ENCODE assay signal across 26 mouse cellular contexts in genomic region chr7:55581034-55581926, GRCm38 (mm10).
DNase-seq lines count a peak whose midpoint lies in the region; ATAC-seq lines count a peak whose summit lies in the region.
"Had no signal": no experiment of that assay in that cellular context is flagged by ENCODE, and none has a peak within 500 bp of the region (broad histone marks: within the 10 kb centered on the region; RNA-seq: fewer than 3 reads in every experiment).

No protein-coding gene starts in this region.

- H3K36me3 ChIP-seq in forebrain, embryonic 15.5 days: no peaks in the 10 kb centered on the region
- H3K36me3 ChIP-seq in forebrain, embryonic 12.5 days (replicated peaks): no peaks in the 10 kb centered on the region
- no peaks in the 10 kb centered on the region for H3K36me3 ChIP-seq in midbrain, embryonic 11.5 days (ENCODE audit: control insufficient read depth, insufficient read depth, low read length)
- H3K36me3 ChIP-seq in midbrain, embryonic 10.5 days: no peaks in the 10 kb centered on the region
- no peaks in the 10 kb centered on the region for H3K36me3 ChIP-seq in midbrain, embryonic 12.5 days
- H3K36me3 ChIP-seq: heart, embryonic 13.5 days; limb, embryonic 12.5 days; stomach, embryonic 15.5 days had no signal

- H3K4me3 ChIP-seq in forebrain, embryonic 15.5 days: no peak overlapping the region
- no peak overlapping the region for H3K4me3 ChIP-seq in forebrain, embryonic 12.5 days (replicated peaks)
- no peak overlapping the region for H3K4me3 ChIP-seq in midbrain, embryonic 11.5 days (ENCODE audit: low read depth, low read length)
- H3K4me3 ChIP-seq in midbrain, embryonic 10.5 days: no peak overlapping the region
- H3K4me3 ChIP-seq in midbrain, embryonic 12.5 days: no peak overlapping the region
- H3K4me3 ChIP-seq: heart, embryonic 13.5 days; limb, embryonic 12.5 days; stomach, embryonic 15.5 days had no signal

- H3K9me3 ChIP-seq in forebrain, embryonic 15.5 days: no peaks in the 10 kb centered on the region
- no peaks in the 10 kb centered on the region for H3K9me3 ChIP-seq in forebrain, embryonic 12.5 days
- H3K9me3 ChIP-seq in midbrain, embryonic 11.5 days (ENCODE audit: control insufficient read depth, low read length): no peaks in the 10 kb centered on the region
- H3K9me3 ChIP-seq in midbrain, embryonic 10.5 days (replicated peaks): no peaks in the 10 kb centered on the region
- H3K9me3 ChIP-seq in midbrain, embryonic 12.5 days: no peaks in the 10 kb centered on the region
- H3K9me3 ChIP-seq: heart, embryonic 13.5 days; limb, embryonic 12.5 days; stomach, embryonic 15.5 days had no signal

- H3K4me1 ChIP-seq in forebrain, embryonic 15.5 days: 0 out of 2 replicates have a peak, but pooled peaks cover 3% of the 10 kb centered on the region
- H3K4me1 ChIP-seq in forebrain, embryonic 12.5 days: no peaks in the 10 kb centered on the region
- H3K4me1 ChIP-seq in midbrain, embryonic 11.5 days (ENCODE audit: control insufficient read depth, insufficient read depth, low read length): no peaks in the 10 kb centered on the region
- H3K4me1 ChIP-seq in midbrain, embryonic 10.5 days: no peaks in the 10 kb centered on the region
- no peaks in the 10 kb centered on the region for H3K4me1 ChIP-seq in midbrain, embryonic 12.5 days
- H3K4me1 ChIP-seq: heart, embryonic 13.5 days; limb, embryonic 12.5 days; stomach, embryonic 15.5 days had no signal

- peak; percentile 98 for ATAC-seq in forebrain, embryonic 15.5 days (replicated peaks)
- no peak for ATAC-seq in forebrain, embryonic 12.5 days (ENCODE audit: low FRiP score)
- peak; percentile 50; the same call in 1 of the 2 replicates for ATAC-seq in midbrain, embryonic 11.5 days (ENCODE audit: low FRiP score)
- peak; percentile 75 for ATAC-seq in midbrain, embryonic 12.5 days (ENCODE audit: low FRiP score, low read depth)
- no peak for ATAC-seq in inflammation-experienced regulatory T-cells, adult 6 months
- ATAC-seq: liver, postnatal 0 days; lung, postnatal 0 days had no signal

- no peak for DNase-seq in midbrain, embryonic 11.5 days (ENCODE audit: low spot score, missing footprints)
- no peak for DNase-seq in midbrain, embryonic 10.5 days (ENCODE audit: low spot score)
- peak; percentile 29 for DNase-seq in telencephalon, adult 2 months (ENCODE audit: low read depth, low spot score)
- no peak for DNase-seq in ovary, postnatal 10 days (ENCODE audit: low spot score)
- DNase-seq: cerebellum, adult 2 months; cerebellum, postnatal 36 days; embryo, embryonic 11 days; gastrocnemius, postnatal 25 days; heart, adult 18-20 months; heart, postnatal 14 days; kidney, adult 11 months; liver, postnatal 0 days; right cerebral cortex, adult 18-20 months; thymus, adult 18-20 months; thymus, postnatal 36 days had no signal

- H3K9ac ChIP-seq in forebrain, embryonic 15.5 days (replicated peaks): no peak overlapping the region
- no peak overlapping the region for H3K9ac ChIP-seq in forebrain, embryonic 12.5 days
- no peak overlapping the region for H3K9ac ChIP-seq in midbrain, embryonic 11.5 days (ENCODE audit: low read length)
- H3K9ac ChIP-seq in midbrain, embryonic 12.5 days (replicated peaks): no peak overlapping the region
- H3K9ac ChIP-seq: heart, embryonic 13.5 days; limb, embryonic 12.5 days; liver, postnatal 0 days; stomach, embryonic 15.5 days had no signal

- 81% methylated on average over 2 of the region's 2 CpGs for WGBS in forebrain, embryonic 15.5 days
- 90% methylated on average over 2 of the region's 2 CpGs for WGBS in forebrain, embryonic 12.5 days
- WGBS in midbrain, embryonic 11.5 days: 93% methylated on average over 2 of the region's 2 CpGs
- WGBS in midbrain, embryonic 10.5 days: 96% methylated on average over 2 of the region's 2 CpGs
- 96% methylated on average over 2 of the region's 2 CpGs for WGBS in midbrain, embryonic 12.5 days

- H3K27ac ChIP-seq in forebrain, embryonic 15.5 days (replicated peaks): peak overlapping the region; percentile 48
- H3K27ac ChIP-seq in forebrain, embryonic 12.5 days: no peak overlapping the region
- H3K27ac ChIP-seq in midbrain, embryonic 11.5 days (ENCODE audit: low read depth, low read length): no peak overlapping the region
- no peak overlapping the region for H3K27ac ChIP-seq in midbrain, embryonic 10.5 days (replicated peaks)
- H3K27ac ChIP-seq in midbrain, embryonic 12.5 days (replicated peaks): no peak overlapping the region
- H3K27ac ChIP-seq: heart, embryonic 13.5 days; kidney, postnatal 0 days; limb, embryonic 12.5 days; macrophage; stomach, embryonic 15.5 days had no signal

- H3K27me3 ChIP-seq in forebrain, embryonic 15.5 days: no peaks in the 10 kb centered on the region
- H3K27me3 ChIP-seq in forebrain, embryonic 12.5 days: no peaks in the 10 kb centered on the region
- no peaks in the 10 kb centered on the region for H3K27me3 ChIP-seq in midbrain, embryonic 11.5 days (ENCODE audit: control insufficient read depth, insufficient read depth, low read length)
- H3K27me3 ChIP-seq in midbrain, embryonic 10.5 days (ENCODE audit: low read depth, poor library complexity, severe bottlenecking): no peaks in the 10 kb centered on the region
- no peaks in the 10 kb centered on the region for H3K27me3 ChIP-seq in midbrain, embryonic 12.5 days
- H3K27me3 ChIP-seq: heart, embryonic 13.5 days; limb, embryonic 12.5 days; stomach, embryonic 15.5 days had no signal

- H3K4me2 ChIP-seq in forebrain, embryonic 15.5 days (replicated peaks): no peak overlapping the region
- H3K4me2 ChIP-seq in forebrain, embryonic 12.5 days: no peak overlapping the region
- no peak overlapping the region for H3K4me2 ChIP-seq in midbrain, embryonic 11.5 days
- H3K4me2 ChIP-seq in midbrain, embryonic 12.5 days (replicated peaks): no peak overlapping the region
- H3K4me2 ChIP-seq: heart, embryonic 13.5 days; limb, embryonic 12.5 days; liver, embryonic 11.5 days; stomach, embryonic 15.5 days had no signal

Comparison
In these comparisons a context has a peak if more than half of its experiments do, and no peak if none do; other contexts are left out.
1. ATAC-seq: peak in forebrain, embryonic 15.5 days (single experiment), midbrain, embryonic 11.5 days (single experiment) and midbrain, embryonic 12.5 days (single experiment); none in forebrain, embryonic 12.5 days (single experiment) and inflammation-experienced regulatory T-cells, adult 6 months (single experiment).